Mouse (Mus musculus) CH12.LX (cell line): ENCODE results near the gene Ankrd60. TPM values are rescaled to one million over a fixed set of nuclear protein-coding genes. Genes with fewer than 3 reads are reported as not detected.

Experiments
- DNase-seq: peaks from one replicate; pipeline ENCODE4 v3.0.0-alpha.2; 2013; ENCODE audit errors: extremely low read depth
- H3K27ac ChIP-seq: 2 replicates; pipeline ENCODE4 v1.5.1; 2012; ENCODE audit warnings: low read depth, mild to moderate bottlenecking, control low read depth, moderate library complexity; ENCODE audit not compliant: insufficient read depth
- H3K27me3 ChIP-seq: replicated peaks from 2 replicates; pipeline ENCODE3; 2012; ENCODE audit warnings: inconsistent platforms
- H3K36me3 ChIP-seq, 2 experiments: replicated peaks in 1 of 2; 2 replicates each; pipeline versions ENCODE3 to v1.6.1; 2012; ENCODE audit warnings: inconsistent platforms in 1 of 2, low read length in 1 of 2, mild to moderate bottlenecking in 1 of 2, mixed read lengths in 1 of 2, moderate library complexity in 1 of 2; ENCODE audit not compliant: control insufficient read depth in 1 of 2, insufficient read depth in 1 of 2
- H3K4me1 ChIP-seq, 2 experiments: 2 replicates each; pipeline ENCODE4 v1.6.1; 2012; ENCODE audit warnings: inconsistent platforms in 1 of 2, moderate library complexity in 1 of 2; ENCODE audit not compliant: insufficient read depth in 2 of 2, control insufficient read depth in 1 of 2
- H3K4me2 ChIP-seq: 2 replicates; pipeline ENCODE4 v1.6.1; 2012; ENCODE audit warnings: low read depth, mild to moderate bottlenecking, control low read depth; ENCODE audit not compliant: poor library complexity, insufficient read depth, severe bottlenecking
- H3K4me3 ChIP-seq, 3 experiments: fragments of 150-350 bp in 1 of 3; sonication (generic) in 1 of 3; replicated peaks in 1 of 3; 2 replicates each; pipeline versions ENCODE3 to v1.5.1; 2011 to 2012; ENCODE audit warnings: low read depth in 2 of 3, low read length in 2 of 3, mild to moderate bottlenecking in 2 of 3, moderate library complexity in 2 of 3, control low read depth in 1 of 3, improper control_type of control experiment in 1 of 3, inconsistent platforms in 1 of 3, mixed read lengths in 1 of 3; ENCODE audit not compliant: poor library complexity in 1 of 3
- H3K79me2 ChIP-seq: replicated peaks from 2 replicates; pipeline ENCODE4 v1.6.1; 2012; ENCODE audit warnings: mild to moderate bottlenecking, moderate library complexity; ENCODE audit not compliant: control insufficient read depth, poor library complexity, insufficient read depth, severe bottlenecking; ENCODE audit errors: extremely low read depth
- H3K9ac ChIP-seq: 2 replicates; pipeline ENCODE4 v1.6.1; 2012; ENCODE audit warnings: low read depth, mild to moderate bottlenecking, control low read depth, moderate library complexity; ENCODE audit not compliant: insufficient read depth
- H3K9me3 ChIP-seq: replicated peaks from 2 replicates; pipeline ENCODE3; 2012; ENCODE audit warnings: low read length, inconsistent platforms, mixed read lengths
- BHLHE40 ChIP-seq: IDR thresholded peaks from 2 replicates; pipeline ENCODE4 v1.6.1; 2011; ENCODE audit warnings: mild to moderate bottlenecking, low read depth, low read length, improper control_type of control experiment
- CHD1 ChIP-seq: IDR thresholded peaks from 2 replicates; pipeline ENCODE4 v1.6.1; 2012; ENCODE audit warnings: low read depth, low read length, improper control_type of control experiment, inconsistent platforms
- CTCF ChIP-seq, 2 experiments: IDR thresholded peaks in 1 of 2; conservative IDR thresholded peaks in 1 of 2; 2 replicates each; pipeline ENCODE4 v1.5.1; 2011 to 2012; ENCODE audit warnings: low read depth in 2 of 2, low read length in 2 of 2, improper control_type of control experiment in 1 of 2, inconsistent platforms in 1 of 2, mild to moderate bottlenecking in 1 of 2, moderate library complexity in 1 of 2
- E2F4 ChIP-seq: IDR thresholded peaks from 2 replicates; pipeline ENCODE4 v1.6.1; 2011; ENCODE audit warnings: low read depth, low read length, improper control_type of control experiment; ENCODE audit not compliant: insufficient replicate concordance
- ELF1 ChIP-seq: IDR thresholded peaks from 2 replicates; pipeline ENCODE4 v1.6.1; 2014; ENCODE audit warnings: low read depth, mild to moderate bottlenecking, inconsistent platforms, low read length, improper control_type of control experiment
- ETS1 ChIP-seq: conservative IDR thresholded peaks from 2 replicates; pipeline ENCODE4 v1.6.1; 2012; ENCODE audit warnings: low read depth, mild to moderate bottlenecking, inconsistent platforms, low read length, improper control_type of control experiment, moderate library complexity
- GABPA ChIP-seq: IDR thresholded peaks from 2 replicates; pipeline ENCODE4 v1.6.1; 2012; ENCODE audit warnings: low read depth, low read length, improper control_type of control experiment, inconsistent platforms; ENCODE audit not compliant: insufficient replicate concordance
- IRF4 ChIP-seq: IDR thresholded peaks from 2 replicates; pipeline ENCODE4 v1.6.1; 2014; ENCODE audit warnings: low read depth, mild to moderate bottlenecking, inconsistent platforms, low read length, improper control_type of control experiment
- JUND ChIP-seq: conservative IDR thresholded peaks from 2 replicates; pipeline ENCODE4 v1.6.1; 2011; ENCODE audit warnings: low read depth, low read length, improper control_type of control experiment
- MAX ChIP-seq: IDR thresholded peaks from 2 replicates; pipeline ENCODE4 v1.6.1; 2011; ENCODE audit warnings: low read length, improper control_type of control experiment
- MAZ ChIP-seq: IDR thresholded peaks from 2 replicates; pipeline ENCODE4 v1.6.1; 2012; ENCODE audit warnings: low read depth, mild to moderate bottlenecking, inconsistent platforms, low read length, improper control_type of control experiment, moderate library complexity
- MEF2A ChIP-seq: IDR thresholded peaks from 2 replicates; pipeline ENCODE4 v1.6.1; 2014; ENCODE audit warnings: low read depth, mild to moderate bottlenecking, inconsistent platforms, low read length, improper control_type of control experiment, borderline replicate concordance
- MYC ChIP-seq: IDR thresholded peaks from 2 replicates; pipeline ENCODE4 v1.6.1; 2011; ENCODE audit warnings: low read depth, mild to moderate bottlenecking, improper control_type of control experiment, low read length
- NRF1 ChIP-seq: IDR thresholded peaks from 2 replicates; pipeline ENCODE4 v1.6.1; 2014; ENCODE audit warnings: low read depth, mild to moderate bottlenecking, inconsistent platforms, low read length, improper control_type of control experiment, moderate library complexity
- PAX5 ChIP-seq: IDR thresholded peaks from 2 replicates; pipeline ENCODE4 v1.6.1; 2012; ENCODE audit warnings: low read length, inconsistent platforms, mixed read lengths
- POLR2AphosphoS2 ChIP-seq: IDR thresholded peaks from 2 replicates; pipeline ENCODE4 v1.6.1; 2011; ENCODE audit warnings: low read depth, low read length, improper control_type of control experiment
- RAD21 ChIP-seq: IDR thresholded peaks from 2 replicates; pipeline ENCODE4 v1.6.1; 2011; ENCODE audit warnings: low read depth, mild to moderate bottlenecking, low read length, improper control_type of control experiment, moderate library complexity
- RCOR1 ChIP-seq: conservative IDR thresholded peaks from 2 replicates; pipeline ENCODE4 v1.6.1; 2012; ENCODE audit warnings: low read depth, mild to moderate bottlenecking, inconsistent platforms, low read length, improper control_type of control experiment
- SIN3A ChIP-seq: IDR thresholded peaks from 2 replicates; pipeline ENCODE4 v1.6.1; 2012; ENCODE audit warnings: low read length, improper control_type of control experiment, inconsistent platforms
- SMC3 ChIP-seq: IDR thresholded peaks from 2 replicates; pipeline ENCODE4 v1.6.1; 2011; ENCODE audit warnings: low read depth, low read length, improper control_type of control experiment
- TCF12 ChIP-seq: IDR thresholded peaks from 2 replicates; pipeline ENCODE4 v1.6.1; 2014; ENCODE audit warnings: low read depth, mild to moderate bottlenecking, inconsistent platforms, low read length, improper control_type of control experiment
- UBTF ChIP-seq: IDR thresholded peaks from 2 replicates; pipeline ENCODE4 v1.6.1; 2012; ENCODE audit warnings: low read depth, mild to moderate bottlenecking, inconsistent platforms, low read length, improper control_type of control experiment, moderate library complexity
- USF2 ChIP-seq: conservative IDR thresholded peaks from 2 replicates; pipeline ENCODE4 v1.6.1; 2011; ENCODE audit warnings: low read depth, low read length, improper control_type of control experiment
- ZC3H11A ChIP-seq: IDR thresholded peaks from 2 replicates; pipeline ENCODE4 v1.6.1; 2012; ENCODE audit warnings: low read depth, mild to moderate bottlenecking, inconsistent platforms, low read length, improper control_type of control experiment
- ZKSCAN1 ChIP-seq: IDR thresholded peaks from 2 replicates; pipeline ENCODE4 v1.6.1; 2012; ENCODE audit warnings: low read depth, inconsistent platforms, low read length, improper control_type of control experiment, borderline replicate concordance
- ZMIZ1 ChIP-seq: IDR thresholded peaks from 2 replicates; pipeline ENCODE4 v1.6.1; 2012; ENCODE audit warnings: low read depth, mild to moderate bottlenecking, inconsistent platforms, low read length, improper control_type of control experiment
- ZNF384 ChIP-seq: IDR thresholded peaks from 2 replicates; pipeline ENCODE4 v1.6.1; 2012; ENCODE audit warnings: low read depth, low read length, improper control_type of control experiment, inconsistent platforms
- dilution Hi-C: fragments of 300-500 bp; cut with MboI; formaldehyde crosslinking; loops from 2 replicates; pipeline ENCODE4 v1.14.3; 2020; ENCODE audit warnings: low sequenced_read_pairs; ENCODE audit not compliant: extremely low pct_unique_long_range_greater_than_20kb, extremely low pct_ligation_motif_present
- in situ Hi-C: fragments of 300-500 bp; cut with MboI; formaldehyde crosslinking; loops from 3 replicates; pipeline ENCODE4 v1.14.3; 2019; ENCODE audit warnings: low sequenced_read_pairs, low pct_ligation_motif_present, low pct_unique_long_range_greater_than_20kb, mixed read lengths
- polyA plus RNA-seq: library from polyadenylated mRNA; unstranded; fragments of >175 nt; gene quantifications from 2 replicates; pipeline ENCODE4 v1.2.1, GENCODE M21; 2012; ENCODE audit warnings: low read depth; ENCODE audit not compliant: insufficient read length
- total RNA-seq, 2 experiments: library from RNA; depleted of rRNA; stranded (reverse); fragments of 300-350 nt in 1 of 2; fragments of >200 nt in 1 of 2; gene quantifications; 2 replicates each; pipeline ENCODE4 v1.2.3; 2012 to 2014

Gene Ankrd60
- total and polyA plus RNA-seq, 3 experiments = not detected

GRCm38 (mm10) chr2:173553863-173554262 lies 24.3 kb downstream of the Ankrd60 start:
- peak; percentile 67 for DNase-seq
- H3K4me2 ChIP-seq = no peak overlapping the region
- in situ Hi-C loops (loop anchor here (5.0 to 25.0 kb wide), 2 partner anchors 377 to 1333 kb away; no protein-coding TSS in a partner anchor), dilution Hi-C loops (no loop called here)
- no peaks in the 10 kb centered on the region for H3K79me2 ChIP-seq
- H3K27me3 ChIP-seq = peaks cover 88% of the 10 kb centered on the region
- H3K4me3 ChIP-seq = no peak overlapping the region
- no peaks in the 10 kb centered on the region for H3K4me1 ChIP-seq
- no peaks in the 10 kb centered on the region for H3K36me3 ChIP-seq
- peaks cover 6% of the 10 kb centered on the region for H3K9me3 ChIP-seq
- no peak overlapping the region for H3K9ac ChIP-seq
- no peak overlapping the region for H3K27ac ChIP-seq
- no peak for TF ChIP-seq POLR2AphosphoS2
- no peak for TF ChIP-seq SIN3A
- TF ChIP-seq CHD1 = no peak
- peak; percentile 45 for TF ChIP-seq ZC3H11A
- 0 out of 2 replicates have a peak, but pooled peaks have one; percentile 7 for TF ChIP-seq IRF4
- TF ChIP-seq MYC = peak; percentile 70
- TF ChIP-seq CTCF (conservative IDR thresholded peaks at IDR 0.05 in 1 of 2, IDR thresholded peaks at IDR 0.05 in 1 of 2; ENCODE audit: low read depth in 2 of 2, low read length in 2 of 2) = peak; percentile 53 to 79
- no peak for TF ChIP-seq ZKSCAN1
- 0 out of 2 replicates have a peak, but pooled peaks have one; percentile 16 for TF ChIP-seq ELF1
- TF ChIP-seq E2F4 = no peak
- 0 out of 2 replicates have a peak, but pooled peaks have one; percentile 25 for TF ChIP-seq TCF12
- peak; percentile 78 for TF ChIP-seq NRF1
- no peak for TF ChIP-seq ETS1
- TF ChIP-seq ZNF384 = no peak
- no peak for TF ChIP-seq MAZ
- TF ChIP-seq MEF2A = no peak
- no peak for TF ChIP-seq GABPA
- peak; percentile 81 for TF ChIP-seq RAD21
- no peak for TF ChIP-seq ZMIZ1
- peak; percentile 78 for TF ChIP-seq SMC3
- 0 out of 2 replicates have a peak, but pooled peaks have one; percentile 24 for TF ChIP-seq MAX

GRCm38 (mm10) chr2:173550681-173551080 lies 27.5 kb downstream of the Ankrd60 start:
- Histone ChIP-seq H3K79me2 (no peaks in the 10 kb centered on the region), H3K27ac (no peak overlapping the region)
- TF ChIP-seq ZMIZ1 (no peak), IRF4 (no peak), ETS1 (no peak), RAD21 (no peak), SMC3 (no peak), JUND (no peak), MAZ (no peak), USF2 (no peak), CTCF (conservative IDR thresholded peaks at IDR 0.05 in 1 of 2, IDR thresholded peaks at IDR 0.05 in 1 of 2; ENCODE audit: low read depth in 2 of 2, low read length in 2 of 2) (no peak), PAX5 (no peak), RCOR1 (no peak), UBTF (no peak), MYC (no peak), MEF2A (no peak), ELF1 (no peak), BHLHE40 (no peak)
- TF ChIP-seq, all 38 proteins: peak for 0
- Histone ChIP-seq H3K4me2 (no peak overlapping the region), H3K27me3 (peaks cover 88% of the 10 kb centered on the region), H3K4me3 (no peak overlapping the region), H3K9ac (no peak overlapping the region), H3K36me3 (no peaks in the 10 kb centered on the region), H3K4me1 (no peaks in the 10 kb centered on the region), H3K9me3 (no peaks in the 10 kb centered on the region)
- in situ Hi-C loops (loop anchor here (5.0 to 25.0 kb wide), 2 partner anchors 373 to 1337 kb away; no protein-coding TSS in a partner anchor), dilution Hi-C loops (no loop called here)
- no peak for DNase-seq
